Mouse (Mus musculus): ENCODE measurements at regions not wholly inside any gene's neighbourhood (a gene's known extent, or its start where the extent isn't known, plus 50 kb on each side); places are given as distances from the start of the nearest gene placed in this dataset.
"Not testable (repeated sequence)": the region's sequence is repeated elsewhere in the genome, so short reads cannot be mapped to it uniquely, and the experiment has no call there.

GRCm38 (mm10) chr2:10658317-10658716 is 288.0 kb downstream of the Sfmbt2 start:
- no peak for DNase-seq (ENCODE audit: low read depth, low spot score)

DNA sequence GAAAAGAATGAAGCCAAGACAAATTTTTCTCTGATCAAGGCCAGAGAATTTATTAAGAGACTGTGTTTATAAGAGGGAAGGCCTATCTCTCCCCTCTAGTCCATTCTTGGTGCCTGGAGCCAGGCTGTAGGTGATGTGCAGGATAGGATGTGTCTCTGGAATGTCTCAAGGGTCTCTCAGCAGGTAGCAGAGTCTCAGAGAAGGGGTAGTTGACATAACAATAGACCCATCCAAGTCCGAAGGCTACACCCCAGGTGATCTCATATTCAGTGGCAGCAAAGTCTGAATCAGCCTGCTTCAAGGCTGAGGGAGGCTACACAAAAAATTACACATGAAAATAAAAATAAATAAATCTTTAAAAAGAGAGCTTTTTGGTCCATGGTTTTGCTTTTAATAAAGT is 297.6 kb downstream of the Sfmbt2 start:
- not testable (repeated sequence) for DNase-seq (ENCODE audit: low read depth, low spot score)

DNA sequence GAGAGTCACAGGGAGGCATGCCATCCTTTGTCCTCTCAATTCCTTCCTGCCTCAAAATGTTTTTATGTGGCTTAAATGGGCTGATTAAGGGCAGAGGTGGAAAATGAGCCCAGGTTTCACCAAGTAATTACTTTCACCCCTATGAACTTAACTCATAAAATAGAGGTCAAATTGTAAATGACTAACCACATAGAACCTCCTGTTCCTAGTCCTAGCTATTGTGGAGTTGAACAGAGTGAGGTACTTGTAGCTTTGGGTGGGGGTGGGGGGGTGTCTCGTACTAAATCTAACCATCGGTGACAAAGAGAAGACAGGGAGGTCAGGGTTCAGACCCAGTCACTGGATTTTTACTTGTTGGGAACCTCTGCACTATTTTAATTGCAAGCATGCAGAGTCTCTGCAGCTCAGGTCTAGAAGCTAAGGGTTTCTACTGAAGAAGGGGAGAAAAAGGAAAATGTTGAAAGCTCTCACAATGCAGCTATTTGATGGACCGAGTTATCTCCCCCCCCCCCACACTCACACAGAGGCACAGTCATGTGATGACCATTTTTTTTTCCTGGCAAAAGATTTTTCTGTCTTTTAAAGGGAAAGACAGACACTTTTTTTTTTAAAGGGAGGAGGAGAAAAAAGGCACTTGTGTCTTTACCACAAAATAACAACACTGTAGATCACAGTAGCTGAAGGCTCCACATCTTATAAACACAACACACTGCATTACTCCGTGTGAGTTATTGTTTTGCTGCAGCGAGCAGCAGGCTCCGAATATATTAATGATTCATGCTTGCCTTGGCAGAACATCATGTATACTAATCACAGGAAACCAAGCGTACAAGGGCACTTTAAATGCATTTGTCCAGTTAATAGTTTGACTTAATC is 300.4 kb downstream of the Sfmbt2 start:
- DNase-seq (ENCODE audit: low read depth, low spot score) = no peak

DNA sequence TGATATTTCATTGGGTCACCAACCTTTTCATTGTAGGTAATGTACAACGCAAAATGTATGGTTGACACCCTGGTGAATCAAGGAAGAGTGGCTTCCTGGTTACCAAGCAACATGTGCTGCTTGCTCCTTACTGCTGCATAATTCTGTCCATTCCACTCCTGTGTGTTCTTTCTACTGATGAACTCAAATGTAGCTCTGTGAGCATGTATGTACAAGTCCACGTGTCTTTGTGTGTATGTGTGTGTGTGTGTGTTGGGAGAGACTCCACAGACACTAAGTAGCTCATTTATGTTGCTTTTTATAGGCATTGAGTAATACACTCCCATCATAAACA is 301.0 kb downstream of the Sfmbt2 start:
- DNase-seq (ENCODE audit: low read depth, low spot score) = no peak

DNA sequence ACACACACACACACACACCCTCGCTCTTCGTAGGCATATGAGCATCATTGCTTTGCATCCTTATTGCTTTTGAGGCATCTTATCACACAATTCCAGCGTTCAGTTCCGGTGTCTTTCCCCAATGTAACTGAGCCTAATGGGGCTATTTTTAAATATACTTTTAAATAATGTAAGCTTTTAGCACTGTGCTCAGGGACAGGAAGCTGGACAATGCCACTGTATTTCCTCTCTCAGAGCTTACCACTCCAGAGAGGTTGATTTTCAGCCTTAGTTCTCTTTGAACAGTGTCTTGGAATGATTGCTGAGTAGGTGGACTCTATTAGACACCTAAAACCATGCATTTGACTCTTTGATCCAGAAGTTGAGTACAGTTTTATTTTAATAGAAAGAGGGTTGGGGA is 301.9 kb downstream of the Sfmbt2 start:
- no peak for DNase-seq (ENCODE audit: low read depth, low spot score)

DNA sequence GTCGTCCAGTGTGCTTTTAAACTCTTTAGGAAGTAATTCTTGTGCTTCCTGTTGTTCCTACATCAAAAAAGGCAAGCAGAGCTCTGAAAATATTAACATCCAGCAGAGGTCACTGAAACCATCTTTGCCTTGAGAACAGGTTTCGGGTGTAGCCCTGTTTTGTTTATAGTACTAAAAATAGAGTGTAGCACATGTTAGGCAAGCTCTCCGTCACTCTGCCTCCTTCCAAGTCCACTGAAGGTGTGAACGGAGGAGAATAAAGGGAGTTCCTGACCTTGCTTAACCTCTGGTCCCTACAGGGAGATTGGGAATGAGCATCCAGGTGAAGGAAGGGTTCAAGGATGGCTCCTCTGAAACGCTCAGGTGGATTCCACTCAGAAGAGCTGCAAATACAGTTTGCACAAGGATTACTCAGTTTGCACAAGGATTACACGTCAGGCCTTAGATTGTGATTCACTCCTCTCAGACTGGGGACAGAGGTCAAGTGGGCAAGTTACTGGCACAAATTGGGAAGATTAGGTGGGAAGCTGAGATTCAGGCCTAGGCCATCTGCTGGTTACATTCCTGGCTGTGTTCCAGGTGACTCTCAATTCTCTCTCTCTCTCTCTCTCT is 304.5 kb downstream of the Sfmbt2 start:
- DNase-seq (ENCODE audit: low read depth, low spot score) = no peak

DNA sequence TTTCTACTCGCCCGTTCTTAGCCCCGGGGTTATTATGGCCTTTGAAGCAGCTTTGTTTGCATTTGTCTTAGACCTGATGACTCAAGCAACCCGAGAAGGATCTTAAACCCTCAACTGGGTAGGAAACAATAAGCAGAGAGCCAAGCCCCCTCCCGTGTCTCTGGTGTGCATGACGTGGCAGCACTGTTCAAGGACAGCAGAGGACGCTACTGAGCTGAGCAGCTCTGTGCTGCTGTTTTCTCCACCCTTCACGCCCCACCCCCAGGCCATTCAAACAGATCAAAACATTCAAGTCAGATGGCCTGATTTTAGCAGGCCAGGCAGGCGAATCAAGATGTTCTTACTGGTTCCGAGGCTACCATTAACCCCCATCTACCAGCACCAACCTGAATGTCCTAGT is 331.1 kb downstream of the Sfmbt2 start:
- no peak for DNase-seq (ENCODE audit: low read depth, low spot score)

GRCm38 (mm10) chr2:10718366-10718765 is 348.1 kb downstream of the Sfmbt2 start:
- DNase-seq (ENCODE audit: low read depth, low spot score) = no peak

- DNase-seq (ENCODE audit: low read depth, low spot score) = not testable (repeated sequence)
Observed at GRCm38 (mm10) chr2:10734337-10734736, 364.0 kb downstream of the Sfmbt2 start.

GRCm38 (mm10) chr2:10736696-10737457 is 366.6 kb downstream of the Sfmbt2 start:
- DNase-seq (ENCODE audit: low read depth, low spot score) = no peak

DNA sequence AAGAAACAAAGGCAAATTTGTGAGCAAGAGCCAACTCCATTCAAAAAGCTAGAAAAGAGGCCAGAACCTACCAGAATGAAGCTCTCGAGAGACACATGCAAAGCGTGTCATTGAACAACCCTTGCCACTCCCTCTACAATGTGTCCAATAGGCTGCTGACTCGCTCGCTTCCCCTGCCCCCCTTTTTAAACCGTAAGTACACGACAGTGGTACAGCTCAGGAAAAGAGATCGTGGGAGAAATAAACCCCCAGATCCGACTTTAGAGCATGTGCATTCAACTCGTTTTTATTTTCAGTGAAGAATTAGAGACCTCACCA is 367.1 kb downstream of the Sfmbt2 start:
- no peak for DNase-seq (ENCODE audit: low read depth, low spot score)

GRCm38 (mm10) chr2:10745127-10745526 is 374.8 kb downstream of the Sfmbt2 start:
- no peak for DNase-seq (ENCODE audit: low read depth, low spot score)

DNA sequence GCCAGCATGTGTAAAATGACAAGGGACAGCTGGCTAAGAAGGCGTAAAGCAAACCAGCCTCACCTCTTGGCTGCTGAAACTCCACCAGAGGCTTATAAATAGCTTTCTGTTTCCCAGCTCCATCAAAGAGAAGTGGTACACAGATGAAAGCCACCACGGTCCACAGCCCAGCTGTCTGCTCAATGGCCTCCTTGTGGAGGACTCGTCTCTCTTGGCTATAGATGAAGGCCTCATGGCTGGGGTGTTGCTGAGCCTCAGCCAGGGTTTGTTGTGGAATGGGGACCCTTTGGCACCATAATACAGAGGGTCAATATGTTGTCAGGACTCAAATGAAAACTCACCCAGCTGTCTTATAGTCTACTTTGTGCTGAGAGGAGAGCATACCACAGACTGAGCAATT is 385.1 kb downstream of the Sfmbt2 start:
- no peak for DNase-seq (ENCODE audit: low read depth, low spot score)

DNA sequence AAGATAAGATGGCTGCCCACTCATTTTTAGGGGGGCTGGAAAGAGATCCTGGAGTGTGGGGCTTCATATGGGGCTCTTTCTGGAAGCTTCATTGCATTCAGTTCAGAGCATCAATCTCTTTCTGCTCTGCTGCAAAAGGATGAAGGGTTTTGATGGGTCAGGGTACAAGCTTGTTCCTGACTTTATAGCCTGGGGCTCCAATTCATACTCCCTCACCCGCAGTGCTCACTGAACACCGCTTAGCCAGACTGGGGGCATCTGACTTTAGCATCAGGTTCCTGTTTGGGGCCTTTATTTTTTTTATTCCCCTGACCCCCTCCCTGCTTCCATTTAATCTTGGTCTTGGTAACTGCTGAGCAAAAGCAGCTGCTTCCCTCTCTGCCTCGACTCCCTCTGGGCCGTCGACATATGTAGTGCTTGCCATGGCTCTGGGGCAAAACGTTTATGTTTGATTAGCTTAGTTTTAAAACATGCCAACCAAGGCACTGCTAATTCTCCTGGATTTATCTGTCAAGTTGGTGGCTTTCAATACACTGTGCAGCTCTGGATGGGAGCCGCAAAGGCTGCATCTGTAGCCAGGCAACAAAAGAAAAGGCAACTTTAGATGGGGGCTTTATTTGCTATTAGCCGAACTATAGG is 387.0 kb downstream of the Sfmbt2 start:
- no peak for DNase-seq (ENCODE audit: low read depth, low spot score)

- no peak for DNase-seq (ENCODE audit: low read depth, low spot score)
Observed at GRCm38 (mm10) chr2:10757886-10758285, 387.6 kb downstream of the Sfmbt2 start.

DNA sequence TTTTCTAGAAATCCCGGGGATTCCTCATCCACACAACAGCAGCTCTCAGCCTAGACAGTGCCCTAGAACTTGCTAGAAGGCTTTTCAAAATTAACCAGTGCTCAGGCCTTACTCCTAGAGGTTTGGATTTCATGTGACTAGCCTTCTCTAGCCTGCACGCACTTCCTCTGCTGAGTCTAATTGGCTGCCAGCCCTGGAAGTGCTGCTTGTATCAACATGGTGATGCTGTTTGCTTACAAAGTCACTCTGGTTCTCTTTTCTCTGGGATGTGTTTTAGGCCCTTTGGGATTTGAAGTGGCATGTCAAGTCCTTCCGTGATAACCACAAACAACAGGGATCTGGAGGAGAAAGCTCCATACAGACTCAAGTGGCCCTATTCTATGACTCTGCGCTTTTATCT is 391.9 kb downstream of the Sfmbt2 start:
- no peak for DNase-seq (ENCODE audit: low read depth, low spot score)

DNA sequence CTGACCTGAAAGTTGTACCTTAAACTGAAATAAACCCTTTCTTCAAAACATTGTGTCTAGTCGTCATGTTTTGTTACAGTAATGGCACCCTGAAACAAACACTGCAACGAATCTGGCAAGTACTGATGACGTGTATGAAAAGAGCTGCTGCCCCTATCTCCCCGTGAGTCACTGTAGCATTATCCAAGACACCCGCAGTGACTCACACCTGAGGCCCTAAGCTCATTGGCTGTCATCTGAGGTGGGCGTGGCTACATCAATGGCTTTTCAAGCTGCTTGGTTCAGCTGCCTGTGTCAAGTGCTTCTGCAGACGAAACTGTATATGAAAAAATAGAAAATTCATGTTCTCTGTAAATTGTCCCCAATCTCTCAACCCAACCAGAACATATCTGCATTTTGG is 388.8 kb upstream of the Prkcq start:
- no peak for DNase-seq (ENCODE audit: low read depth, low spot score)

DNA sequence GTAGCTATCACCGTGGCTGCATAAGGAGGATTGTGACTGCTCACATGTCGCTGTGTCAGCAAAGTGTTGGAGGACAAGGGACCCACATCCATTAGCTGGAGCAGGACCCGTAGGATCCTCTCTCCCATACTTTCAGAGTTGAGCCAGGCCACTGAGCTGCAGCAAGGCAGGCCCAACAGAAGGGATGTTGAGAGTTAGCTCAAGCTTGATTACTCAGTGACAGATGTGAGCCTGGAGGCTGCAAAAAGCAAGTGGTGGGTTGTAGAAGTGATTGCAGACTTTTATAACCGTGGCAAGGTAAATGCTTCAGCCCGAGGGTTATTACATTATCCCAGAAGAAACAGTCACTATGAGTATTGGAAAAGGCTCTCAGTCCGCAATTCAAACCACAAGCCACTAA is 388.3 kb upstream of the Prkcq start:
- DNase-seq (ENCODE audit: low read depth, low spot score) = no peak

DNA sequence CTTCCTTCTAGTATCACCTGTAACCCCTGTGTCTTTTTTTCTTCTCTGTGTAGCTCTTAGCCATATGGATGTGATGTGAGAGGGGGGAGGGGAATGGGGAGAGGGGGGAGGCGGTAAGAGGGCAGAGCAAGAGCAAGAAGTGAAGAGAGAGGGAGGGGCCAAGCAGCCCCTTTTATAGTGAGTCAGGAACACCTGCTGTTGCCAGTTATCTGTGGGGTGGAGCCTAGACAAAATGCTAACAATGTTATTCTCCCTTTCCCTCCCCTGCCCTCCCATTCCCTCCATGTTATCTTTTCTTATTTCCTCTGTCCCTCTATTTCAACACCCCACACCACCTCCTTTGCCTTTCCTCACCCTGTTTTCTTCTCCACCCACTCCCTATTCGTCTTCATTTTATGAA is 387.6 kb upstream of the Prkcq start:
- no peak for DNase-seq (ENCODE audit: low read depth, low spot score)

DNA sequence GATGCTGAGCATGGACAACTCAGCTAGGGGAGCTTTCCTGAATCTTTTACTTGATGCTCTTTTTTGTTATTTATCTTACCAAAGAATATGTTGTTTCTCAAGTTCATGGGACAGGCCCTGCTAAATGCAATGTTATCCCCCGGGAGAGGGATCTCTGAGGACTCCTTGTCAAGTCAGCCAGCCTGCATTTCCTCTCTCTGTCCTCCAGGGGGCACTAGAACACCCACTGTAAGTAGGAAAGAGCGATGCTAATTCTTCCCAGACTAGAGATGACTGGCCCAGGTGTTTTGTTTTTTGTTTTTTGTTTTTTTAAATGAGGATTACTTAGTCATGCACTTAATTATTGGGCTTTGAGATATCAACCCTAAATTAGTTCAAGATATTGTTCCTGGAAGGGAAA is 386.8 kb upstream of the Prkcq start:
- DNase-seq (ENCODE audit: low read depth, low spot score) = peak; percentile 47

GRCm38 (mm10) chr2:10788509-10788908 is 383.4 kb upstream of the Prkcq start:
- DNase-seq (ENCODE audit: low read depth, low spot score) = no peak

DNA sequence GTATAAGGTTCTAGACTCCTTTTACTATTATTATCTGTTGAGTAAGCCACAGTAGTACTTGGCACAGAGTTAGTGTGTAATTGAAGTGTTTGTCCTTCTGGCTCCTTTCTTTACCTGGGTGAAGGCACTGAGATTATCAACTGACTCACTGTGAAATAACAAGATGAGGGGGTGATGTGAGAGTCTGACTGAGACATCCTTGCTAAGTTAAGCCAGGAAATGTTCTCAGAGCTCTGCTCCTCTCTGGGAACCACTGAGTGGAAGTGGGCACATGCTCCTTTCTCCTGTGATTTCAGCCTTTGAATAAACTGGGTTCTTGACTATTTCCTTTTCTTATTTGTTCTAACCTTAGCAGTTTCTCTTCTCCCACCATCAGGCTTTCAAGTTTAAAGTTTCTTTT is 380.7 kb upstream of the Prkcq start:
- DNase-seq (ENCODE audit: low read depth, low spot score) = no peak
